Mouse (Mus musculus) G1E (cell line): Measurements from ENCODE around the gene Sorl1.

Experiments used
- CTCF ChIP-seq: IDR thresholded peaks from 2 replicates; pipeline ENCODE4 v1.5.1; 2012; ENCODE audit warnings: low read depth, low read length, inconsistent platforms, mixed read lengths
- GATA1 ChIP-seq: IDR thresholded peaks from 2 replicates; pipeline ENCODE4 v1.6.1; 2012; ENCODE audit warnings: borderline replicate concordance, low read length, inconsistent platforms, mixed read lengths
- TAL1 ChIP-seq: conservative IDR thresholded peaks from 2 replicates; pipeline ENCODE4 v1.6.1; 2012; ENCODE audit warnings: low read depth, low read length, inconsistent platforms, mixed read lengths

- TF ChIP-seq CTCF (no peak), GATA1 (no peak), TAL1 (no peak)
Observed at GRCm38 (mm10) chr9:41969961-41970360, 154.1 kb downstream of the Sorl1 start.
